Mouse (Mus musculus) intestine, embryonic 14.5 days (tissue): ENCODE measurements around the gene Reck. TPM values are rescaled to one million over a fixed set of nuclear protein-coding genes. Genes with fewer than 3 reads are reported as not detected.

Experiments
- ATAC-seq: fragments of 200-750 bp; cut with Nextera tagmentation; replicated peaks from 2 replicates; pipeline ENCODE4 v1.8.0; 2017; ENCODE audit warnings: low read depth, moderate number of reproducible peaks, moderate TSS enrichment, moderate library complexity; ENCODE audit not compliant: low FRiP score, low TSS enrichment
- DNase-seq: peaks from one replicate; pipeline ENCODE4 v3.0.0-alpha.2; 2018; ENCODE audit warnings: low spot score
- H3K27ac ChIP-seq: fragments of 300-500 bp; sonication (generic); 2 replicates; pipeline ENCODE4 v1.5.1; 2014; ENCODE audit warnings: low read depth, mild to moderate bottlenecking, control low read depth
- H3K27me3 ChIP-seq: fragments of 300-500 bp; sonication (generic); replicated peaks from 2 replicates; pipeline ENCODE4 v1.6.1; 2014; ENCODE audit warnings: low read length, control low read depth; ENCODE audit not compliant: control insufficient read depth, insufficient read depth
- H3K36me3 ChIP-seq: fragments of 300-500 bp; sonication (generic); 2 replicates; pipeline ENCODE4 v1.6.1; 2014; ENCODE audit warnings: low read length, control low read depth; ENCODE audit not compliant: control insufficient read depth, insufficient read depth
- H3K4me1 ChIP-seq: fragments of 300-500 bp; sonication (generic); replicated peaks from 2 replicates; pipeline ENCODE4 v1.6.1; 2014; ENCODE audit warnings: low read length, control low read depth, mixed read lengths; ENCODE audit not compliant: control insufficient read depth, insufficient read depth
- H3K4me2 ChIP-seq: fragments of 300-500 bp; sonication (generic); 2 replicates; pipeline ENCODE4 v1.6.1; 2014; ENCODE audit warnings: low read length
- H3K4me3 ChIP-seq: fragments of 300-500 bp; sonication (generic); 2 replicates; pipeline ENCODE4 v1.5.1; 2014; ENCODE audit warnings: low read depth, low read length, control low read depth, mixed read lengths
- H3K9ac ChIP-seq: fragments of 300-500 bp; sonication (generic); 2 replicates; pipeline ENCODE4 v1.6.1; 2014; ENCODE audit warnings: mild to moderate bottlenecking, low read length
- H3K9me3 ChIP-seq: fragments of 300-500 bp; sonication (generic); 2 replicates; pipeline ENCODE4 v1.6.1; 2016; ENCODE audit warnings: low read length, control low read depth; ENCODE audit not compliant: control insufficient read depth
- WGBS: fragments of 180-500 bp; shearing (Covaris S2); extraction: QIAGEN DNeasy Blood & Tissue Kit; methylation state at CpG from one replicate; pipeline ENCODE4 v1.1.7; 2014; 5-methylcytosine and 5-hydroxymethylcytosine counted together
- polyA plus RNA-seq: library from polyadenylated mRNA; unstranded; fragments of >200 nt; fragmentation: Nextera tagmentation; extraction: Ambion mirVana; gene quantifications from 2 replicates; pipeline ENCODE4 v1.2.1, GENCODE M21; 2014

The Reck gene
- polyA plus RNA-seq, 1 experiment from 2014 or later, result 27.6 TPM

- no peak for DNase-seq
Measured at GRCm38 (mm10) chr4:43968650-43969049, 93.3 kb downstream of the Reck start.

DNA sequence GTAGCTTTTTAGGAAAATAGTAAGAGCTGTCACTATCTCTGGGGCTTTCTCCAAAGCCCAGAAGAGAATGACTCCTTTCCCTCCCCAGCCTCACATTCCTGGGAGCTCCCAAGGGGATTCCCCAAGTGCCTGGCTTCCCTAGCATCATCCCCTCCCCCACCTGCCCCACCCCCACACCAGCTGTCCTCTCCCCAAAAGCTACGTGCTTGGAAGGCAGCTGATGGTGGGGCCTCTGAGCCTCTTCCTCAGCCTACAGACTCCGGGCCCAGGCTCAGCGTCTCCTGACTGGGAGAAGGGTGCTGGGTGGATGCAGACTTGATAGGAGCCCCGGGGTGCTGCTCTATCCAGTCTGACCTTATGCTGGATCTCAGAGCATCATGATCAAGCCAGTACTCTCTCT, 94.0 kb downstream of the Reck start:
- ATAC-seq, result no peak
- Histone ChIP-seq H3K27me3 (no peaks in the 10 kb centered on the region), H3K4me1 (peaks cover 37% of the 10 kb centered on the region), H3K27ac (peak overlapping the region; percentile 62; the same call in 1 of the 2 replicates), H3K4me2 (peak overlapping the region; percentile 22), H3K4me3 (no peak overlapping the region), H3K36me3 (no peaks in the 10 kb centered on the region; the same call in 1 of the 2 replicates), H3K9me3 (no peaks in the 10 kb centered on the region), H3K9ac (no peak overlapping the region)
- WGBS, result 15% methylated on average over 4 of the region's 4 CpGs
- DNase-seq, result peak; percentile 63

More at GRCm38 (mm10) chr4:43968650-43969049, 93.3 kb downstream of the Reck start:
- Histone ChIP-seq H3K9me3 (no peaks in the 10 kb centered on the region), H3K4me1 (peaks cover 37% of the 10 kb centered on the region), H3K4me2 (peak overlapping the region; percentile 25), H3K4me3 (no peak overlapping the region), H3K9ac (no peak overlapping the region), H3K27ac (peak overlapping the region; percentile 47; the same call in 1 of the 2 replicates), H3K27me3 (no peaks in the 10 kb centered on the region), H3K36me3 (no peaks in the 10 kb centered on the region; the same call in 1 of the 2 replicates)
- no peak for ATAC-seq
- WGBS, result 37% methylated on average over 13 of the region's 13 CpGs

GRCm38 (mm10) chr4:43970393-43971330, 95.3 kb downstream of the Reck start:
- Histone ChIP-seq H3K27me3 (no peaks in the 10 kb centered on the region), H3K4me1 (peaks cover 26% of the 10 kb centered on the region), H3K36me3 (no peaks in the 10 kb centered on the region; the same call in 1 of the 2 replicates), H3K9me3 (no peaks in the 10 kb centered on the region), H3K27ac (no peak overlapping the region), H3K4me2 (no peak overlapping the region), H3K9ac (no peak overlapping the region), H3K4me3 (no peak overlapping the region)
- WGBS, result 86% methylated on average over 20 of the region's 20 CpGs
- DNase-seq (no peak), ATAC-seq (no peak)

GRCm38 (mm10) chr4:43971541-43972136, 96.3 kb downstream of the Reck start:
- Histone ChIP-seq H3K36me3 (peaks cover 5% of the 10 kb centered on the region; the same call in 1 of the 2 replicates), H3K9me3 (no peaks in the 10 kb centered on the region), H3K4me3 (no peak overlapping the region), H3K4me2 (peak overlapping the region; percentile 25; the same call in 1 of the 2 replicates), H3K4me1 (peaks cover 26% of the 10 kb centered on the region), H3K27ac (peak overlapping the region; percentile 83), H3K9ac (no peak overlapping the region), H3K27me3 (no peaks in the 10 kb centered on the region)
- 61% methylated on average over 9 of the region's 9 CpGs for WGBS
- no peak for DNase-seq
- ATAC-seq, result 0 out of 2 replicates have a peak, but pooled peaks have one; percentile 21

GRCm38 (mm10) chr4:43972137-43972591, 96.8 kb downstream of the Reck start:
- no peak overlapping the region for H3K9ac ChIP-seq
- DNase-seq (peak; percentile 64), ATAC-seq (peak; percentile 73)
- WGBS, result 0% methylated on average over 8 of the region's 8 CpGs
- H3K9me3 ChIP-seq, result no peaks in the 10 kb centered on the region
- H3K27ac ChIP-seq, result peak overlapping the region; percentile 83
- H3K36me3 ChIP-seq, result peaks cover 6% of the 10 kb centered on the region
- H3K27me3 ChIP-seq, result no peaks in the 10 kb centered on the region
- H3K4me1 ChIP-seq, result peaks cover 26% of the 10 kb centered on the region
- H3K4me3 ChIP-seq, result no peak overlapping the region
- peak overlapping the region; percentile 25; the same call in 1 of the 2 replicates for H3K4me2 ChIP-seq

GRCm38 (mm10) chr4:43973526-43973981, 98.2 kb downstream of the Reck start:
- H3K4me1 ChIP-seq, result peaks cover 21% of the 10 kb centered on the region
- WGBS, result 69% methylated on average over 4 of the region's 4 CpGs
- H3K9me3 ChIP-seq, result no peaks in the 10 kb centered on the region
- H3K27ac ChIP-seq, result no peak overlapping the region
- peaks cover 12% of the 10 kb centered on the region for H3K36me3 ChIP-seq
- DNase-seq (no peak), ATAC-seq (no peak)
- H3K27me3 ChIP-seq, result no peaks in the 10 kb centered on the region
- no peak overlapping the region for H3K9ac ChIP-seq
- H3K4me2 ChIP-seq, result no peak overlapping the region
- H3K4me3 ChIP-seq, result no peak overlapping the region

DNA sequence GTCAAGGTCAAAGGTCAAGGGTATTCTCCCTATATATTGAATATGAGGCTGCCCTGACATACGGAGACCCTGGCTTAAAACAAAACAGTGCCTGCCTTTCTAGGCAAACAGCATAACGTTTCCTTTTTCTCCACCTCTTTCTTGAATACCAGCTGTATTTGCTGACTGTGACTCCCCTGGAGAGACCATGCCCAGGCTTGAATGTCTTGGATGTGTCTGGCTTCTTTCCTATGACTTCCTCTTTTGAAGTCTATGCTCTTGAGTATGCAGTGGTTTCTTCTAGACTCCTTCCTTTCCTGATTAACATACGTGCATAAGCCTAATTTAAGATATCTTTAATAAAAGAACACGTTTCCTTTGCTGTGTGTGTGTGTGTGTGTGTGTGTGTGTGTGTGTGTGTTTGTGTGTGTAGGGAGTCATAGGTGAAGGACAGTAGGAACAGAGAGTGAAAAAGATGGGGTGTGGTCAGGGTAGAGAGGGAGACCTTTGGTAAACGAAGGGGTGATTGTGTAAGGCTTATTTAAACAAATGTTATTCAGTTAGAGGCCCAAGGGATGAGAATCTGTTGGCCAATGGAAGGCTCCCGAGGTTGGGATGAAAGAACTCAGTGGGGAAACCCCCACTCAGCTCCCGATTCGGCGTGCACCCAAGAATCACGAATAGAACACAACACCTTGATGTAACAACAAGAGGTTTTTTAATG, 99.7 kb downstream of the Reck start:
- H3K9me3 ChIP-seq, result no peaks in the 10 kb centered on the region
- H3K27ac ChIP-seq, result no peak overlapping the region
- no peak for DNase-seq
- no peak overlapping the region for H3K9ac ChIP-seq
- H3K4me1 ChIP-seq, result peaks cover 22% of the 10 kb centered on the region
- no peak for ATAC-seq
- H3K4me2 ChIP-seq, result no peak overlapping the region
- no peak overlapping the region for H3K4me3 ChIP-seq
- H3K27me3 ChIP-seq, result no peaks in the 10 kb centered on the region
- peaks cover 15% of the 10 kb centered on the region for H3K36me3 ChIP-seq
- WGBS, result 70% methylated on average over 10 of the region's 10 CpGs

DNA sequence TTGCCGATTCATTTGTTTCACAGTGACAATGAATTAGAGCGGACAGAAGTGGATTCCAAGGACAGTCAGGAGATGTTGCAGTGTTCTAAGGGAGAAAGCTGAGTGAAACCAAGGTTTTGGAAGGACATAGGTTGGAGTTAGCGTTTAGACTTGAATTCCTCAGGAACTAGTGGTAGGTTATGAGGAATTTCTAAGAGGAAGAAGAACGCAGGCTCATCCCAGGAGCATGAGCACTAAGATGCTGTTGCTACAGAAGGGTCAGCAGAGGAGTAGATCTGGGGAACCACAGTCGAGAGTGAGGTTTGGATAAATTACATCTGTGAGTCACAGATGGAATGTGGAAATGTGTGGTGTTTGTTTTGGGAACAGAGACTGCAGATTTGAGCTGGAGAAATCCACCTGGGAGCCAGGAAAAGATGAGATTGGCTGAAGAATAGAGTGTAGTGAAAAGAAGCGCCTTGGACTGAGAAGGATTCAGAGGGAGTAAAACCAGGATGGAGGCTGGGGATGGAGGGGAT, 101.0 kb downstream of the Reck start:
- DNase-seq (no peak), ATAC-seq (no peak)
- Histone ChIP-seq H3K9me3 (no peaks in the 10 kb centered on the region), H3K9ac (no peak overlapping the region), H3K27ac (no peak overlapping the region), H3K4me1 (peaks cover 22% of the 10 kb centered on the region), H3K4me2 (no peak overlapping the region), H3K4me3 (no peak overlapping the region), H3K36me3 (peaks cover 15% of the 10 kb centered on the region; the same call in 1 of the 2 replicates), H3K27me3 (no peaks in the 10 kb centered on the region)
- 79% methylated on average over 6 of the region's 6 CpGs for whole genome bisulfite sequencing
